Mouse (Mus musculus) MEL (cell line): Measurements from ENCODE around the gene Irf2bp2.

Experiments used
- CTCF ChIP-seq, 3 experiments: IDR thresholded peaks in 2 of 3; conservative IDR thresholded peaks in 1 of 3; 2 replicates each; pipeline ENCODE4 v1.5.1; 2011 to 2012; ENCODE audit warnings: low read length in 3 of 3, low read depth in 2 of 3, mild to moderate bottlenecking in 2 of 3, improper control_type of control experiment in 1 of 3, inconsistent platforms in 1 of 3, mixed read lengths in 1 of 3, moderate library complexity in 1 of 3; ENCODE audit not compliant: control insufficient read depth in 1 of 3, insufficient read depth in 1 of 3, poor library complexity in 1 of 3, severe bottlenecking in 1 of 3
- E2F4 ChIP-seq: IDR thresholded peaks from 2 replicates; pipeline ENCODE4 v1.6.1; 2011; ENCODE audit warnings: low read depth, low read length, improper control_type of control experiment, borderline replicate concordance
- EP300 ChIP-seq, 2 experiments: IDR thresholded peaks; 2 replicates each; pipeline ENCODE4 v1.6.1; 2011; ENCODE audit warnings: improper control_type of control experiment in 2 of 2, low read length in 2 of 2, low read depth in 1 of 2, mild to moderate bottlenecking in 1 of 2
- MAFK ChIP-seq: IDR thresholded peaks from 2 replicates; pipeline ENCODE4 v1.6.1; 2011; ENCODE audit warnings: low read depth, mild to moderate bottlenecking, low read length, improper control_type of control experiment, borderline replicate concordance
- POLR2A ChIP-seq, 2 experiments: IDR thresholded peaks; 2 replicates each; pipeline ENCODE4 v1.6.1; 2011 to 2012; ENCODE audit warnings: low read length in 2 of 2, mild to moderate bottlenecking in 2 of 2, control low read depth in 1 of 2, improper control_type of control experiment in 1 of 2, low read depth in 1 of 2, moderate library complexity in 1 of 2; ENCODE audit not compliant: control insufficient read depth in 1 of 2, insufficient read depth in 1 of 2, poor library complexity in 1 of 2
- RAD21 ChIP-seq: IDR thresholded peaks from 2 replicates; pipeline ENCODE4 v1.6.1; 2011; ENCODE audit warnings: mild to moderate bottlenecking, low read depth, low read length, improper control_type of control experiment

DNA sequence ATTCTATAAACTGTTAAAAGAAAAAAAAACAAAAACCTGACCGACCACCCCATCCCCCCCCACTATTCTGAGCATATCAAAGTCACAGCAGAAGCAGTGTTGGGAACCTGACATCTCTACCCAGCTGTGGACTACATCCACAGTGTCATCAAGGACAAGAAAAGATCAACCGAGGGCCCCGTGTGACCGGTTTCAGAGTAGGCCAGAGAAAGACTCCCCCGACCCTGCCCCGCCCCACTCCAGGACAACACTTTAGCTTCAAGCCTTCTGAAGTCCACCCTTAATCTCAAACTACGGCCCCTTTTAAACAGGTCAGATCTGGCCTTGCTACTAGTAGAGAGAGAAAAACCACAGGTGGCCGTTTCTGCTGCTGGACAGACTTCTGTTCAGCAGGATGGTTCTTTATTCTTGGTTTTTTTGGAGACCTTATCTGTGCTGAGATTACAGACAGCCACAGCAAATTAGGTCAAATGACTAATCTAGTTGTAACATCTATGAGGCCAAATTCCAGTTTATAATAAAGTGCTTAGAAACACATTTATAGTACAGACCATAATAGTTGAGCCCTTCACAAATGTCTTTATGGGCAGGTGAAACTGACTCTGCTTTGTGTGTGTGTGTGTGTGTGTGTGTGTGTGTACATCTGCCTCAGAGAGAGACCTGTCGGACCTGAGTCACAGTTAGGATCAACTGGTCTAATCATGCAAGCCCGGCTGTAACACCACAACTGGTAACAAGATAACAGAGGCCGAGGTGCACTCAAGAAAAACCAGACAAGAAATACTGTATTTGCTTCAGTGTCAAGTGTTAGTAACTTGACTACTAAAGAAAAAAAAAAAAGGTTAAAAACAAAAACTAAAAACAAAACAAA lies 4.9 kb downstream of the Irf2bp2 start:
- no peak for TF ChIP-seq MAFK
- no peak for TF ChIP-seq RAD21
- TF ChIP-seq POLR2A (IDR thresholded peaks at IDR 0.05; ENCODE audit: control insufficient read depth in 1 of 2, insufficient read depth in 1 of 2, low read depth in 1 of 2, low read length in 2 of 2, poor library complexity in 1 of 2) = no peak
- TF ChIP-seq CTCF (IDR thresholded peaks at IDR 0.05 in 2 of 3, conservative IDR thresholded peaks at IDR 0.05 in 1 of 3; ENCODE audit: control insufficient read depth in 1 of 3, insufficient read depth in 1 of 3, low read depth in 2 of 3, low read length in 3 of 3, poor library complexity in 1 of 3, severe bottlenecking in 1 of 3) = no peak
- no peak for TF ChIP-seq E2F4
- peak; percentile 54 to 82 for TF ChIP-seq EP300 (IDR thresholded peaks at IDR 0.05; ENCODE audit: low read depth in 1 of 2, low read length in 2 of 2)
